Comparison of ENCODE assay signal across 20 mouse cellular contexts in the genomic region with DNA sequence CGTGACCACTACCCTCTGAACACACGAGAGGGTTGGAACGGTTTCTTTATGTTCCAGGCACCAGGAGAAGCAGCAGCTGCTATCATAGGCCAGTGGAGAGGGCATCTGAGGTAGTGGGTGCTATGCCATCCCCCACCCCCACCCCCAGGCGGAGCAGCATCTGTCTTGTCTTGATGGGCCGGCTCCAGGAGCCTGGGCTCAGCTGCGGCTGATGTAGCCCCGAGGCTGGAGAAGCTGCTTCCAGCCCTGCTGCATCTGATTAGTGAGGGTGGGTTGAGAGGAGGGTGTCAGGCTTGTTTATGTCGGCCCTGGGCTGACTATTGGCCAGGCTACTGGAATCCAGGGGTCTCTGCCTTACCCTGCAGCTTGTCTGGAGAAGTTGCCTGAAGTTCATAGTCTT. TPM values are rescaled to one million over a fixed set of nuclear protein-coding genes. Genes with fewer than 3 reads are reported as not detected.
DNase-seq lines count a peak whose midpoint lies in the region; ATAC-seq lines count a peak whose summit lies in the region.
"Had no signal": no experiment of that assay in that cellular context is flagged by ENCODE, and none has a peak within 500 bp of the region (broad histone marks: within the 10 kb centered on the region; RNA-seq: fewer than 3 reads in every experiment).

No protein-coding gene starts in this region.

- intact Hi-C loops in heart, postnatal 36 days (cut with DNase I), result no loop called here

- WGBS in heart, embryonic 15.5 days, result 58% methylated on average over 8 of the region's 8 CpGs
- 51% methylated on average over 8 of the region's 8 CpGs for whole genome bisulfite sequencing in embryonic facial prominence, embryonic 10.5 days
- 37% methylated on average over 8 of the region's 8 CpGs for WGBS in embryonic facial prominence, embryonic 14.5 days

- H3K4me1 ChIP-seq in heart, embryonic 15.5 days (replicated peaks), result no peaks in the 10 kb centered on the region
- H3K4me1 ChIP-seq in embryonic facial prominence, embryonic 10.5 days, result peaks cover 3% of the 10 kb centered on the region; the same call in 1 of the 2 replicates
- no peaks in the 10 kb centered on the region for H3K4me1 ChIP-seq in embryonic facial prominence, embryonic 14.5 days (ENCODE audit: control insufficient read depth, insufficient read depth, low read length)

- ATAC-seq in heart, embryonic 15.5 days (replicated peaks; ENCODE audit: insufficient number of reproducible peaks, insufficient read depth, low FRiP score, low read depth), result 0 out of 2 replicates have a peak, but pooled peaks have one; percentile 18
- peak; percentile 18; the same call in 1 of the 2 replicates for ATAC-seq in embryonic facial prominence, embryonic 14.5 days (ENCODE audit: low read depth)
- ATAC-seq: CD4-positive, CD25-positive, alpha-beta regulatory T cell, adult 4 months; intestine, embryonic 16.5 days; liver, postnatal 0 days had no signal

- H3K36me3 ChIP-seq in heart, embryonic 15.5 days, result 0 out of 2 replicates have a peak, but pooled peaks cover 8% of the 10 kb centered on the region
- H3K36me3 ChIP-seq in embryonic facial prominence, embryonic 10.5 days (replicated peaks), result peaks cover 26% of the 10 kb centered on the region
- 0 out of 2 replicates have a peak, but pooled peaks cover 8% of the 10 kb centered on the region for H3K36me3 ChIP-seq in embryonic facial prominence, embryonic 14.5 days (ENCODE audit: control insufficient read depth, insufficient read depth, low read length)

- no peak overlapping the region for H3K4me2 ChIP-seq in heart, embryonic 15.5 days
- H3K4me2 ChIP-seq in embryonic facial prominence, embryonic 14.5 days (ENCODE audit: low read depth, low read length), result no peak overlapping the region
- H3K4me2 ChIP-seq: limb, embryonic 15.5 days had no signal

- H3K9me3 ChIP-seq in heart, embryonic 15.5 days (replicated peaks), result no peaks in the 10 kb centered on the region
- no peaks in the 10 kb centered on the region for H3K9me3 ChIP-seq in embryonic facial prominence, embryonic 10.5 days
- H3K9me3 ChIP-seq in embryonic facial prominence, embryonic 14.5 days (ENCODE audit: control insufficient read depth, low read length), result no peaks in the 10 kb centered on the region
- H3K9me3 ChIP-seq: limb, embryonic 15.5 days had no signal

- no peak overlapping the region for H3K27ac ChIP-seq in heart, embryonic 15.5 days
- no peak overlapping the region for H3K27ac ChIP-seq in embryonic facial prominence, embryonic 10.5 days (replicated peaks)
- H3K27ac ChIP-seq in embryonic facial prominence, embryonic 14.5 days (replicated peaks; ENCODE audit: low read depth, low read length), result no peak overlapping the region
- H3K27ac ChIP-seq: heart, adult 2 months; limb, embryonic 15.5 days had no signal

- no peak overlapping the region for H3K9ac ChIP-seq in heart, embryonic 15.5 days
- no peak overlapping the region for H3K9ac ChIP-seq in embryonic facial prominence, embryonic 14.5 days (ENCODE audit: low read depth, low read length)
- H3K9ac ChIP-seq: limb, embryonic 15.5 days; liver, postnatal 0 days had no signal

- H3K27me3 ChIP-seq in heart, embryonic 15.5 days, result no peaks in the 10 kb centered on the region
- no peaks in the 10 kb centered on the region for H3K27me3 ChIP-seq in embryonic facial prominence, embryonic 10.5 days (replicated peaks; ENCODE audit: low read depth, poor library complexity, severe bottlenecking)
- no peaks in the 10 kb centered on the region for H3K27me3 ChIP-seq in embryonic facial prominence, embryonic 14.5 days (replicated peaks; ENCODE audit: control insufficient read depth, insufficient read depth, low read length)
- H3K27me3 ChIP-seq: limb, embryonic 15.5 days had no signal

- H3K4me3 ChIP-seq in heart, embryonic 15.5 days, result no peak overlapping the region
- H3K4me3 ChIP-seq in embryonic facial prominence, embryonic 10.5 days, result no peak overlapping the region
- H3K4me3 ChIP-seq in embryonic facial prominence, embryonic 14.5 days (ENCODE audit: low read depth, low read length), result no peak overlapping the region
- H3K4me3 ChIP-seq: erythroblast, embryonic 14.5 days; heart, adult 2 months; limb, embryonic 15.5 days had no signal

- DNase-seq in heart, postnatal 36 days, result no peak
- peak; percentile 24 for DNase-seq in embryonic facial prominence, embryonic 10.5 days (ENCODE audit: low spot score)
- DNase-seq in embryonic facial prominence, embryonic 14.5 days (ENCODE audit: low spot score), result no peak
- peak; percentile 49 for DNase-seq in mesoderm, embryonic 11.5 days (ENCODE audit: low read depth, low spot score)
- DNase-seq in layer of hippocampus, postnatal 36 days, result no peak
- DNase-seq in frontal cortex, adult 2 months (ENCODE audit: extremely low spot score in 1 of 2, low spot score in 1 of 2), result no peak
- no peak for DNase-seq in spleen, postnatal 36 days (ENCODE audit: low spot score in 2 of 2)
- DNase-seq: adrenal gland, adult 8-10 months; cerebellum, adult 8-10 months; heart, adult 2 months; heart, postnatal 10 days; liver, postnatal 0 days; lung, postnatal 4 days; thymus, postnatal 25 days had no signal

RNA-seq across cellular contexts. Expression of gene Cilp, which starts 33.7 kb away (rescaled TPM):
- 0.03 and 0.04 TPM in 2 replicates for polyA plus RNA-seq in heart, embryonic 15.5 days (2015; fragmentation: Nextera tagmentation; extraction: Ambion mirVana)
- total RNA-seq in heart, postnatal 36 days (2021), result 1 to 10 TPM; 3.9 to 5.6 TPM
- polyA plus RNA-seq in embryonic facial prominence, embryonic 10.5 days (2016; fragmentation: Nextera tagmentation; extraction: Ambion mirVana), result 0.05 and 0.15 TPM in 2 replicates
- 9.7 and 10.7 TPM in 2 replicates for polyA plus RNA-seq in embryonic facial prominence, embryonic 14.5 days (2014; fragmentation: Nextera tagmentation; extraction: Ambion mirVana)
- not detected for total RNA-seq in layer of hippocampus, postnatal 36 days (2021)
- 0.08 TPM in 2 replicates for polyA plus RNA-seq in frontal cortex, adult 2 months (2012; rRNA removed)
- total RNA-seq: MEL had no signal
- polyA plus RNA-seq: CD4-positive, CD25-positive, alpha-beta regulatory T cell, adult 4 months; erythroblast, embryonic 14.5 days had no signal

RNA-seq across cellular contexts. Expression of gene Parp16, which starts 36.1 kb away (rescaled TPM):
- polyA plus RNA-seq in heart, embryonic 15.5 days (2015; fragmentation: Nextera tagmentation; extraction: Ambion mirVana), result 5.3 and 5.8 TPM in 2 replicates
- 1 to 10 TPM; 3.8 to 4.1 TPM for total RNA-seq in heart, postnatal 36 days (2021)
- 8.2 and 8.3 TPM in 2 replicates for polyA plus RNA-seq in embryonic facial prominence, embryonic 10.5 days (2016; fragmentation: Nextera tagmentation; extraction: Ambion mirVana)
- 6.9 and 7.2 TPM in 2 replicates for polyA plus RNA-seq in embryonic facial prominence, embryonic 14.5 days (2014; fragmentation: Nextera tagmentation; extraction: Ambion mirVana)
- 1 to 10 TPM; 4.6 to 4.9 TPM for total RNA-seq in layer of hippocampus, postnatal 36 days (2021)
- polyA plus RNA-seq in frontal cortex, adult 2 months (2012; rRNA removed), result 3.9 TPM in 2 replicates

Comparison
In these comparisons a context has a peak if more than half of its experiments do, and no peak if none do; other contexts are left out.
1. DNase-seq: peak in embryonic facial prominence, embryonic 10.5 days (single experiment) and mesoderm, embryonic 11.5 days (single experiment); none in heart, postnatal 36 days (0 of 2), embryonic facial prominence, embryonic 14.5 days (single experiment), layer of hippocampus, postnatal 36 days (0 of 2), frontal cortex, adult 2 months (0 of 2) and spleen, postnatal 36 days (0 of 2).